ENCODE assay signal across 13 mouse cellular contexts in genomic region chr6:72921081-72921480, GRCm38 (mm10).
"Had no signal": no experiment of that assay in that cellular context is flagged by ENCODE, and none has a peak within 500 bp of the region (broad histone marks: within the 10 kb centered on the region; RNA-seq: fewer than 3 reads in every experiment).

No protein-coding gene starts in this region.

- DNase-seq: lung, adult 18-20 months; lung, embryonic 14.5 days; lung, postnatal 10 days; lung, postnatal 4 days; right cerebral cortex, postnatal 14 days; thymus, adult 18-20 months; thymus, postnatal 14 days; thymus, postnatal 36 days had no signal

- H3K27me3 ChIP-seq: midbrain, embryonic 12.5 days; midbrain, embryonic 15.5 days; neural tube, embryonic 12.5 days; stomach, embryonic 15.5 days had no signal

- H3K4me3 ChIP-seq: midbrain, embryonic 10.5 days; midbrain, embryonic 12.5 days; midbrain, embryonic 15.5 days; neural tube, embryonic 12.5 days; stomach, embryonic 15.5 days had no signal

- H3K9me3 ChIP-seq: midbrain, embryonic 10.5 days; midbrain, embryonic 12.5 days; midbrain, embryonic 15.5 days; neural tube, embryonic 12.5 days; stomach, embryonic 15.5 days had no signal

- H3K4me1 ChIP-seq: midbrain, embryonic 15.5 days; neural tube, embryonic 12.5 days; stomach, embryonic 15.5 days had no signal

- ATAC-seq: midbrain, embryonic 15.5 days had no signal

- H3K36me3 ChIP-seq: midbrain, embryonic 10.5 days; midbrain, embryonic 12.5 days; midbrain, embryonic 15.5 days; neural tube, embryonic 12.5 days; stomach, embryonic 15.5 days had no signal

- H3K9ac ChIP-seq: lung, embryonic 14.5 days; midbrain, embryonic 12.5 days; midbrain, embryonic 15.5 days; neural tube, embryonic 12.5 days; stomach, embryonic 15.5 days had no signal

- H3K27ac ChIP-seq: midbrain, embryonic 10.5 days; midbrain, embryonic 12.5 days; midbrain, embryonic 15.5 days; neural tube, embryonic 12.5 days; stomach, embryonic 15.5 days had no signal

- H3K4me2 ChIP-seq: lung, embryonic 14.5 days; midbrain, embryonic 12.5 days; midbrain, embryonic 15.5 days; neural tube, embryonic 12.5 days; stomach, embryonic 15.5 days had no signal
